Mouse (Mus musculus) heart, adult 2 months (tissue): ENCODE measurements at regions not wholly inside any gene's neighbourhood (a gene's known extent, or its start where the extent isn't known, plus 50 kb on each side); places are given as distances from the start of the nearest gene placed in this dataset.

Source experiments
- CTCF ChIP-seq: fragments of 200-600 bp; IDR thresholded peaks from 2 replicates; pipeline ENCODE4 v1.8.1; 2022; ENCODE audit warnings: antibody characterized with exemption, mild to moderate bottlenecking, moderate library complexity
- EP300 ChIP-seq: fragments of 200-500 bp; IDR thresholded peaks from 2 replicates; pipeline ENCODE4 v1.6.1; 2011; ENCODE audit warnings: low read depth, low read length, control low read depth; ENCODE audit not compliant: insufficient read depth
- POLR2A ChIP-seq: fragments of 200-500 bp; IDR thresholded peaks from 2 replicates; pipeline ENCODE4 v1.6.1; 2011; ENCODE audit warnings: mild to moderate bottlenecking, low read depth, low read length, control low read depth; ENCODE audit not compliant: insufficient read depth

GRCm38 (mm10) chr11:24340677-24341076 lies 262.8 kb downstream of the Bcl11a start:
- TF ChIP-seq CTCF (no peak), EP300 (no peak), POLR2A (no peak)
